Mouse (Mus musculus): ENCODE data around the gene Pygb.

- TF ChIP-seq CTCF (IDR thresholded peaks at IDR 0.05; ENCODE audit: low read depth) = no peak
- no peak for TF ChIP-seq EP300 (optimal IDR thresholded peaks at IDR 0.05)
These were observed 68.7 kb downstream of the Pygb start for GRCm38 (mm10) chr2:150855186-150855585.

Data from stomach, postnatal 0 days (tissue).